Mouse (Mus musculus) megakaryocyte, embryonic 14.5 days (primary cell): ENCODE results near the gene Slc12a5.

Experiments
- FLI1 ChIP-seq: IDR thresholded peaks from 2 replicates; pipeline ENCODE4 v1.6.1; 2012; ENCODE audit warnings: low read length, inconsistent platforms, mixed read lengths
- GATA1 ChIP-seq: IDR thresholded peaks from 3 replicates; pipeline ENCODE4 v1.6.1; 2012; ENCODE audit warnings: mixed read lengths, low read length, inconsistent platforms, borderline replicate concordance

DNA sequence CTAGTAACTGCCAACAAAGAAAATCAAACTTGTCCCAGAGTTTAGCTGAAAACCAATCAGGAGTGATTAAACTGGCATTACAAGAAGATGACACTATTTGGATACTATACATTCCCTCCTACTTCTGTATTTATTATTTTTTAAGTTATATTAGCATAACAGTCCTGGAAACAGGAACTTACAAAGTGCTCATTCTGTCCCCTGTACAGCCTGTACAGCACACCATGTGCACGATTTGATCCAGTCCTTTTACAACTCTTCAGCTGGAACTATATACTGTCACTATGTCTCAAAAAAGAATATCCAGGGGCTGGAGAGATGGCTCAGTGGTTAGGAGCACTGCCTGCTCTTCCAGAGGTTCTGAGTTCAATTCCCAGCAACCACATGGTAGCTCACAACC, 66.6 kb downstream of the Slc12a5 start:
- TF ChIP-seq FLI1 (no peak), GATA1 (no peak)
